Mouse (Mus musculus) embryonic fibroblast, embryonic 13.5 days (primary cell): ENCODE results near the gene Slc39a2. TPM values are rescaled to one million over a fixed set of nuclear protein-coding genes. Genes with fewer than 3 reads are reported as not detected.

Source experiments
- H3K27ac ChIP-seq: 2 replicates; pipeline ENCODE4 v1.5.1; 2012; ENCODE audit warnings: low read length, control low read depth, inconsistent platforms; ENCODE audit not compliant: insufficient read depth
- H3K4me1 ChIP-seq: 2 replicates; pipeline ENCODE4 v1.6.1; 2011; ENCODE audit warnings: low read length; ENCODE audit not compliant: control insufficient read depth, insufficient read depth
- H3K4me3 ChIP-seq: 2 replicates; pipeline ENCODE4 v1.5.1; 2011; ENCODE audit warnings: mild to moderate bottlenecking, control low read depth, low read length; ENCODE audit not compliant: insufficient read depth
- CTCF ChIP-seq: IDR thresholded peaks from 2 replicates; pipeline ENCODE4 v1.5.1; 2011; ENCODE audit warnings: mild to moderate bottlenecking, control low read depth, low read length, moderate library complexity, borderline replicate concordance; ENCODE audit not compliant: insufficient read depth
- POLR2A ChIP-seq: IDR thresholded peaks from 2 replicates; pipeline ENCODE4 v1.6.1; 2011; ENCODE audit warnings: low read depth, mild to moderate bottlenecking, control low read depth, low read length, moderate library complexity
- polyA plus RNA-seq: library from polyadenylated mRNA; stranded (reverse); fragments of >200 nt; gene quantifications from 2 replicates; pipeline ENCODE4 v1.2.4, GENCODE M21; 2011; ENCODE audit warnings: low read depth; ENCODE audit not compliant: missing spikeins, insufficient read length

Slc39a2 gene
- polyA plus RNA-seq, 1 experiment: 3.2 TPM

DNA sequence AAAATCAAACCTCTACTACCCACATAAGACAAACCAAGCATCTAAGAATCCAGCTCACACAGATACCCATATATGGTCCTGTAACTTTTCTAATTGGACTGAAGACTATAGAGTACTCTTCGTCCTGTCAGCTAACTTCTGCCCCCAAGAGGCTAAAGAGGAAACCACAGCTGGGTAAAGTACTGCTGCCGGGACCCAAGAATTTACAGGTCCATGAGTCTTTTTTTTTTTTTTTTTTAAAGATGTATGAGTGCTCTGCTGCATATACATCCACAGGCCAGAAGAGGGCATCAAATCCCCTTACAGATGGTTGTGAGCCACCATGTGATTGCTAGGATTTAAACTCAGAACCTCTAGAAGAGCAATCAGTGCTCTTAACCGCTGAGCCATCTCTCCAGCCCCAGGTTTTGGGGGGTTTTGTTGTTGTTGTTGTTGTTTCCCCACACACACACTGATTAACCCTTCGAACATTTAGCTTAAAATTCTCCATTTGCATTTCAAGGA lies 9.1 kb upstream of the Slc39a2 start:
- no peaks in the 10 kb centered on the region; the same call in 1 of the 2 replicates for H3K4me1 ChIP-seq
- TF ChIP-seq CTCF: no peak
- no peak for TF ChIP-seq POLR2A
- H3K27ac ChIP-seq: peak overlapping the region; percentile 45
- peak overlapping the region; percentile 57 for H3K4me3 ChIP-seq

DNA sequence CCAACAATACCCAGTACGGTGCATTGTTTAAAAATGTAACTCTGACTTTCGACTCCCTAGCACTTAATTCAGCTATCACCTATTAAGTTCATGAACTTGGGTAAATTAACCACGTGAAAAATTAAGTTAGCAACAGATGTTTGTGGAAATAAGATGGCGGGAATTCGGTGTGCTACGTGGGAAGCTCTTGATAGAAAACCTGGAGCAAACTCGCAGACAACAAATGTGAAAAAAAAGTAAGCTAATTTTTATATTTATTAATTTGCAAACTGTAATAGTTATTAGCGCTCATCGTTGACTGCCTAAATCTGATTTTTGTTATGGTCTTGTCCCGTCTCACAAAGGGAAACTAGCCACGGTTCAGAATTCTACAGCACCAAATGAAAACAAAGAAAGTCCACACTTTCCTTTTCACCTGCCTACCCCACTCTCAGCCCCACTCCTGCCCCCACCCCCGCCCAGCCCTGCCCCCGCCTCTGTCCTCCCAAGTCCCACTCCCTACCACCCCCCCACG lies 8.6 kb upstream of the Slc39a2 start:
- Histone ChIP-seq H3K27ac (peak overlapping the region; percentile 39), H3K4me3 (peak overlapping the region; percentile 57), H3K4me1 (no peaks in the 10 kb centered on the region; the same call in 1 of the 2 replicates)
- TF ChIP-seq POLR2A (no peak), CTCF (no peak)

DNA sequence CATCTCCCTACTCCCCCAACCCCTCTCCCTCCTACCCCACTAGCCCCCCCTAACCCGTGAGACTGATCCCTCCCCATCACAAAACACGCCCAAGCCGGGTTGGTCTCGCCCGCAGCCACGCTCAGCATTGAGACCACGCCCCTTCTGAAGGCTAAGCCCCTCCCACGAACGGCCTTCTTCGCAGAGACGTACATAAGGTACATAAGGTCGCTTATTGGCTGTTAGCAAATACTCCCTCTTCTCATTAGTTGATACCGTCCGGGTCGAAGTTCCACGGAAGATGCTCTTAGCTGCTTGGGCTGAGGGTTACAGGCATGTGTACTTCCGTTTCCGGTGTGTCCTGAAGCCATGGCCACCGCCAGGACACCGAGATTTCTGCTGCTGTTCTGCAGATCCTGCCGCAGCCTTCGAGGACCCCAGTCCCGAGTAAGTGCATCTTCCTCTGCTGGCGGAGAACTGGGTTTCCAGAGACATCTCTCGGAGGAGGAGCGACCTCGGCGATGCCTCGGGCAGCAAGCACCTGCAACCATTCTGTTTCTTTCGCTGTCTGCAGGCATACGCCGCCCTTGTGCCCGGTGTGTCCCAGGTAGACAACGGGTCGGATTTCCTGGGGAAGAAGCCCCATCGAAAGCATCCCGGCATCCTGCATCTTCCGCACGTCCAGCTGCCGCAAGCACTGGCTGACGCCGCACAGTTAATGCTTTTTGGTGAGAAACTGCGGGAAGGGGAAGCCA lies 7.9 kb upstream of the Slc39a2 start, which contains the start of gene Mettl17:
Gene Mettl17, plus strand, starts transcription at position 245 of the 734 bp plus-strand sequence.
- H3K4me3 ChIP-seq: peak within 1 kb of the TSS; percentile 85
- H3K4me1 ChIP-seq: no peaks in the 10 kb centered on the region; the same call in 1 of the 2 replicates
- H3K27ac ChIP-seq: peak within 1 kb of the TSS; percentile 39
- peak; percentile 89 for TF ChIP-seq POLR2A
- TF ChIP-seq CTCF: no peak

DNA sequence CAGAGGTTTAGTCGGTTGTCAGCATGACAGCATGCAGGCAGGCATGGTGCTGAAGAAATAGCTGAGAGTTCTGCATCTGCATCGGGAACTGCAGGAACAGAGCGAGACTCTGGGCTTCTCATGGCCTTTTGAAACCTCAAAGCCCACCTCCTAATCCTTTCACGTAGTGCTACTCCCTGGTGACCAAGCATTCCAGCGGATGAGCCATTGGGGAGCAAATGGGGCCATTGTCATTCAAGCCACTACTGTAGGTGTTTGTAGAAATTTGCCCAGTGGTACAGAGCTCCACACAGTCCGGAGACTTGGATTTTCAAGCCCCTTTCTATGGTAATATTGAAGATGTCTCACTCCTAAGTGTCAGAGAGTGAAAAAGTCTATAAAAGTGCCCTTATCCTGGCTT lies 6.6 kb upstream of the Slc39a2 start:
- Histone ChIP-seq H3K4me1 (no peaks in the 10 kb centered on the region; the same call in 1 of the 2 replicates), H3K27ac (no peak overlapping the region), H3K4me3 (no peak overlapping the region)
- TF ChIP-seq CTCF: no peak
- TF ChIP-seq POLR2A: no peak

DNA sequence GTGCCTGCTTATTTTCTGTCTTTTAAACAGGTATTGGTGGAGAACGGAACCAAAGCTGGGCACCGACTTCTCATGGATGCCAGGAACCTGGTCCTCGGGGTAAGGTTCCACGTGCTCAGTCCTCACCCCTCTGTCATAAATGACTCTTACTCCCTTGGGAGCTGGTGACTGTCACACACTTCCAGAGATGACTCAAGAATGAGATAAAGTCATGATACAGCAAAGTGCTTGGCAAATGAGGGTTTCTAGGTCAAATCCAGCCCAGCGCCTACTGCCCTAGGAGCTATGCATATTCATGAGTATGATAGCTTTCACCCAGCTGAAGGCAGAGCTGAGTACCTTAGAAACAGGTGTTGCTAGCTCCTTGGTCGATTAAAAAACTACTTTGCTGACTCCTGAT lies 2.9 kb upstream of the Slc39a2 start:
- H3K27ac ChIP-seq: no peak overlapping the region
- TF ChIP-seq CTCF: no peak
- no peak for TF ChIP-seq POLR2A
- H3K4me1 ChIP-seq: no peaks in the 10 kb centered on the region; the same call in 1 of the 2 replicates
- H3K4me3 ChIP-seq: no peak overlapping the region

DNA sequence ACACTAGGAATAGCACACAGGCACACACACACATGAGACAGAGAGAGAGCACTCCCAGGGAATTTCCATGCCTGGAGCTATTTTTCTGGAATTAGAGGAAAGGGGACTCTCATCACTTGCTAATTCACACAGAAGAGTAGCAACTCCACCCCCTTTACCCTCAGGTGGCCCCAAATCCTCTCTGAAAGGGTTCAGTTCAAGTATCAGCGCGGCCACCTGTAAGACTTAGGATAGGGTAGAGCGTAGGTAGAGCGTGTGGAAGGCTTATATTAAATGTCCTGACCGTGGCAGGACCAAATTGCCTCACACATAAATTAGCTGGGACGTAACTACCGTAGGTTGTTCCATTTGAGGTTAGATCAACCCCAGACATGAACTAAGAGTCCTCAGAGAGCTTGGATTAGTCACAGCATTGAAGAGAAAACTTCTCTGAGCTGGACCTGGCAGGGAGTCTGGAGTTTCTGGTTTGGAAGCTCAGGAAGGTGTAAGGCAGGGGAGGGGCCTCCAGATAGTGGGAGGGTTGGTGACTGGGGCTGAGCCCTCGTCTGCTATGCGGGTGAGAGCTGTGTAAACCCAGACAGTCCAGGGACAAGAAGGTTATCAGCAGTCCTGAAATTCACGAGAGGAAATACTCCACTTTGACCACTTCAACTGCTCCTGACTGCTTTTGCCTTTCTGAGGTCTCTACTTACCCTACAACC lies 555 bp downstream of the Slc39a2 start:
- TF ChIP-seq POLR2A (no peak), CTCF (no peak)
- Histone ChIP-seq H3K4me1 (no peaks in the 10 kb centered on the region), H3K27ac (no peak overlapping the region), H3K4me3 (no peak overlapping the region)

DNA sequence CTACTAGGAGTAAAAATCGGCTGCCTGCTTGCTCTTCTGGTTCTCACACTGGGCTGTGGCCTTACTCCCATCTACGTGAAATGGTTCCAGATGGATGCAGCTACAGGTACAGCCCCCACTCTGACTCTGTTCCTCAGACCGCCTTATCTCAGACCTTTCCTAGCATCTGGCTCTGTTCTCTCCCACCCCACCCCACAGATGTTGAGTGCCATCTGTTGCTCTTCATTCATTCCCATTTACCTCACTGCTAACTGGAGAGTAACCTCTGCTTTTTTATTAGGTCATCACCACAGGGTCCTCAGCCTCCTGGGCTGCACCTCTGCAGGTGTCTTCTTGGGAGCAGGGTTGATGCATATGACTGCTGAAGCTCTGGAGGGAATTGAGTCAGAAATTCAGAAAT lies 1.1 kb downstream of the Slc39a2 start:
- Histone ChIP-seq H3K27ac (no peak overlapping the region), H3K4me3 (no peak overlapping the region), H3K4me1 (no peaks in the 10 kb centered on the region)
- TF ChIP-seq POLR2A: no peak
- TF ChIP-seq CTCF: no peak

GRCm38 (mm10) chr14:51895071-51895470 lies 2.4 kb downstream of the Slc39a2 start:
- Histone ChIP-seq H3K4me3 (no peak overlapping the region), H3K4me1 (no peaks in the 10 kb centered on the region), H3K27ac (no peak overlapping the region)
- TF ChIP-seq POLR2A (no peak), CTCF (no peak)

- Histone ChIP-seq H3K4me3 (no peak overlapping the region), H3K4me1 (no peaks in the 10 kb centered on the region), H3K27ac (no peak overlapping the region)
- TF ChIP-seq POLR2A: no peak
These were observed 3.3 kb downstream of the Slc39a2 start for GRCm38 (mm10) chr14:51896019-51896418.

DNA sequence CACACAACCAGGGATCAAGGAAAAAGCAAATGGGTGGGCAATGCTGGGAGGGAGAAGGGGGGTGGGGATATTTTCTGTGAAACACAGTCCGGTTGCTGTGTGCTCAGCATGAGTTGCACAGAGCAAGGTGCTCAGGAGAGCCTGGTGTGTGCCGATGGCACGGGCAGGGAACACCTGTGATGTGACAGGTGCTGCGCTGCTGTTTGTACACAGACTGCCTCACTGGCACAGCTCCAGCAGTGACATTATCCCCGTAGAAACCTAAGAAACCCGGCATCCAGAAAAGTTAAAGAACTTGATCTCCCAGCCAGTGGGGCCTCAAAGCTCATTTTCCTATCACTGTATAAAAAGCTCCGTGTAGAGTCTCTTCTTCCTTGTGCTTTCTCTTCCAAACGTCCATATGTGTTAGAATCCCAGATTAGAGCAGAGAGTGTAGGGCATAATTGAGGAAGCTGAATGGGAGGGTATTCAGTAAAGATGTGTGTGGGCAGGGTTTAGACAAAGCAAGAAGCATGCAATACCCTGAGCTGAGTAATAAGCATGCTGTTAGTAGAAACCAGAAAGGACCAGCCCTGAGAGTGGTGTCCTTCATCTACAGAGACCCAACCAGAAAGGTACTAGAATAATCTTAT lies 4.0 kb downstream of the Slc39a2 start:
- TF ChIP-seq POLR2A: no peak
- no peak for TF ChIP-seq CTCF
- no peak overlapping the region for H3K4me3 ChIP-seq
- H3K4me1 ChIP-seq: no peaks in the 10 kb centered on the region
- no peak overlapping the region for H3K27ac ChIP-seq
